ENCODE assay signal across 7 mouse cellular contexts in genomic region chr1:52500314-52500981, GRCm38 (mm10). TPM values are rescaled to one million over a fixed set of nuclear protein-coding genes. Genes with fewer than 3 reads are reported as not detected.
DNase-seq lines count a peak whose midpoint lies in the region; ATAC-seq lines count a peak whose summit lies in the region.

Gene Nab1 (minus strand): TSS chr1:52500679.

- H3K27me3 ChIP-seq in limb, embryonic 12.5 days, result no peaks in the 10 kb centered on the region
- H3K27me3 ChIP-seq in midbrain, embryonic 14.5 days (ENCODE audit: control insufficient read depth, insufficient read depth, low read length), result no peaks in the 10 kb centered on the region

- peak; percentile 88 for DNase-seq in adrenal gland, postnatal 10 days
- peak; percentile 52 for DNase-seq in embryo, embryonic 9.5 days (ENCODE audit: extremely low spot score)
- peak; percentile 60 for DNase-seq in kidney, adult 11 months
- peak; percentile 82 for DNase-seq in midbrain, embryonic 14.5 days
- peak; percentile 68 for DNase-seq in spleen, adult 12 weeks (ENCODE audit: low spot score)

- ATAC-seq in granulocyte monocyte progenitor cell, adult 5-6 weeks (replicated peaks; ENCODE audit: poor library complexity, severe bottlenecking), result peak; percentile 68
- ATAC-seq in limb, embryonic 12.5 days (ENCODE audit: insufficient number of reproducible peaks, insufficient read depth, low FRiP score, low TSS enrichment, low read depth), result peak; percentile 85
- peak; percentile 89 for ATAC-seq in midbrain, embryonic 14.5 days (ENCODE audit: low FRiP score, low TSS enrichment)

- H3K27ac ChIP-seq in limb, embryonic 12.5 days, result peak within 1 kb of the TSS; percentile 57; the same call in 1 of the 2 replicates
- peak within 1 kb of the TSS; percentile 64 for H3K27ac ChIP-seq in midbrain, embryonic 14.5 days (replicated peaks; ENCODE audit: low read depth, low read length)

- H3K4me2 ChIP-seq in limb, embryonic 12.5 days, result peak within 1 kb of the TSS; percentile 79
- peak within 1 kb of the TSS; percentile 92 for H3K4me2 ChIP-seq in midbrain, embryonic 14.5 days (ENCODE audit: low read length)

- 0% methylated on average over 30 of the region's 80 CpGs for WGBS in limb, embryonic 12.5 days
- WGBS in midbrain, embryonic 14.5 days, result 2% methylated on average over 49 of the region's 80 CpGs

- H3K36me3 ChIP-seq in limb, embryonic 12.5 days, result no peaks in the 10 kb centered on the region
- no peaks in the 10 kb centered on the region for H3K36me3 ChIP-seq in midbrain, embryonic 14.5 days (ENCODE audit: control insufficient read depth, insufficient read depth, low read length)

- peaks cover 5% of the 10 kb centered on the region; the same call in 1 of the 2 replicates for H3K4me1 ChIP-seq in limb, embryonic 12.5 days (replicated peaks)
- 0 out of 2 replicates have a peak, but pooled peaks cover 3% of the 10 kb centered on the region for H3K4me1 ChIP-seq in midbrain, embryonic 14.5 days (ENCODE audit: control insufficient read depth, insufficient read depth, low read length)

- H3K9me3 ChIP-seq in limb, embryonic 12.5 days, result no peaks in the 10 kb centered on the region
- H3K9me3 ChIP-seq in midbrain, embryonic 14.5 days (ENCODE audit: control insufficient read depth, low read length), result no peaks in the 10 kb centered on the region

- peak within 1 kb of the TSS; percentile 82 for H3K9ac ChIP-seq in limb, embryonic 12.5 days (replicated peaks)
- peak within 1 kb of the TSS; percentile 80 for H3K9ac ChIP-seq in midbrain, embryonic 14.5 days (replicated peaks; ENCODE audit: low read length)

- H3K4me3 ChIP-seq in limb, embryonic 12.5 days (replicated peaks), result peak within 1 kb of the TSS; percentile 81
- H3K4me3 ChIP-seq in midbrain, embryonic 14.5 days (replicated peaks; ENCODE audit: low read depth, low read length), result peak within 1 kb of the TSS; percentile 74

RNA-seq across cellular contexts. Expression of gene Nab1, which starts in this region (rescaled TPM):
- 10 to 100 TPM; 45.5 to 47.2 TPM for total RNA-seq in adrenal gland, postnatal 10 days (2021)
- 27.4 and 30.8 TPM in 2 replicates for total RNA-seq in granulocyte monocyte progenitor cell, adult 5-6 weeks (2014; fragmentation: Nextera tagmentation)
- 28.0 and 35.1 TPM in 2 replicates for total RNA-seq in granulocyte monocyte progenitor cell, adult 5-6 weeks (2017)
- polyA plus RNA-seq in limb, embryonic 12.5 days (2016; fragmentation: Nextera tagmentation; extraction: Ambion mirVana), result 9.2 and 9.4 TPM in 2 replicates
- 5.3 and 6.0 TPM in 2 replicates for polyA plus RNA-seq in midbrain, embryonic 14.5 days (2014; fragmentation: Nextera tagmentation; extraction: Ambion mirVana)

Comparison
In these comparisons a context has a peak if more than half of its experiments do, and no peak if none do; other contexts are left out.
1. Peak in every context shown above with its lines: DNase-seq, ATAC-seq, H3K4me3 ChIP-seq and H3K27ac ChIP-seq.